Mouse (Mus musculus) Patski (cell line): Measurements from ENCODE around the gene Ntmt1. TPM values are rescaled to one million over a fixed set of nuclear protein-coding genes. Genes with fewer than 3 reads are reported as not detected.

Source experiments
- ATAC-seq: fragments of 100-300 bp; one replicate; pipeline ENCODE4 v1.8.0; 2021
- CTCF ChIA-PET: fragments of 350-600 bp; sonication (Branson Sonifier 250); formaldehyde crosslinking; loops from one replicate; lab custom pipeline; 2022; ENCODE audit warnings: inconsistent platforms; lab: Charles Lee
- POLR2A ChIA-PET: fragments of 350-600 bp; sonication (Branson Sonifier 250); formaldehyde crosslinking; loops from one replicate; lab custom pipeline; 2022; ENCODE audit warnings: antibody characterized with exemption, inconsistent platforms; lab: Charles Lee
- DNase-seq: peaks from one replicate; pipeline ENCODE4 v3.0.0-alpha.2; 2011; ENCODE audit warnings: low read depth, low spot score
- H3K27me3 ChIP-seq: fragments of 371-371 bp; one replicate; pipeline ENCODE4 v1.5.1; 2021
- CTCF ChIP-seq: fragments of 100-300 bp; IDR thresholded peaks from one replicate; pipeline ENCODE4 v1.5.1; 2021
- in situ Hi-C: fragments of 300-500 bp; cut with MboI; formaldehyde crosslinking; loops from 3 replicates; pipeline ENCODE4 v1.11.1; 2018; ENCODE audit warnings: low pct_unique_long_range_greater_than_20kb, mixed read lengths
- polyA plus RNA-seq: library from polyadenylated mRNA; unstranded; gene quantifications from one replicate; pipeline ENCODE4 v1.2.3, GENCODE M21; 2021

The Ntmt1 gene
- polyA plus RNA-seq, 1 experiment from 2014 or later: 52.7 TPM

GRCm38 (mm10) chr2:30769187-30769586, 38.4 kb upstream of the Ntmt1 start:
- TF ChIP-seq CTCF: no peak
- ChIA-PET POLR2A (interaction anchor here (1.0 to 1.3 kb wide), 2 partner anchors 9 to 50 kb away, joined by 3 to 4 read pairs; no protein-coding TSS in a partner anchor), CTCF (interaction anchor here (1.0 kb wide), 1 partner anchor 38 kb away, joined by 3 read pairs; the partner anchor contains the start of gene Ntmt1)
- H3K27me3 ChIP-seq: no peaks in the 10 kb centered on the region
- no peak for ATAC-seq
- no peak for DNase-seq
- in situ Hi-C loops: no loop called here

- no peak for DNase-seq
- CTCF ChIA-PET: no interaction called here
Measured at GRCm38 (mm10) chr2:30771368-30771805, 36.2 kb upstream of the Ntmt1 start.

GRCm38 (mm10) chr2:30771806-30772460, 35.7 kb upstream of the Ntmt1 start:
- no peak for DNase-seq
- CTCF ChIA-PET: no interaction called here
- ATAC-seq: no peak
- in situ Hi-C loops: no loop called here
- H3K27me3 ChIP-seq: no peaks in the 10 kb centered on the region
- POLR2A ChIA-PET: interaction anchor here (2.4 kb wide), 1 partner anchor 55 kb away, joined by 9 read pairs; no protein-coding TSS in a partner anchor
- no peak for TF ChIP-seq CTCF

More at GRCm38 (mm10) chr2:30771368-30771805, 36.2 kb upstream of the Ntmt1 start:
- ATAC-seq: no peak
- no peak for TF ChIP-seq CTCF
- H3K27me3 ChIP-seq: no peaks in the 10 kb centered on the region
- POLR2A ChIA-PET: no interaction called here
- in situ Hi-C loops: no loop called here

- no peak for ATAC-seq
- in situ Hi-C loops: no loop called here
- TF ChIP-seq CTCF: no peak
- DNase-seq: no peak
- ChIA-PET POLR2A (interaction anchor here (2.4 kb wide), 1 partner anchor 56 kb away, joined by 9 read pairs; no protein-coding TSS in a partner anchor), CTCF (interaction anchor here (1.5 kb wide), 1 partner anchor 18 kb away, joined by 3 read pairs; no protein-coding TSS in a partner anchor)
- H3K27me3 ChIP-seq: no peaks in the 10 kb centered on the region
Measured at GRCm38 (mm10) chr2:30772581-30773312, 34.9 kb upstream of the Ntmt1 start.

GRCm38 (mm10) chr2:30773313-30774005, 34.2 kb upstream of the Ntmt1 start:
- POLR2A ChIA-PET: interaction anchor here (2.4 kb wide), 1 partner anchor 57 kb away, joined by 9 read pairs; no protein-coding TSS in a partner anchor
- in situ Hi-C loops: no loop called here

GRCm38 (mm10) chr2:30775955-30776354, 31.7 kb upstream of the Ntmt1 start:
- no peak for ATAC-seq

More at GRCm38 (mm10) chr2:30773313-30774005, 34.2 kb upstream of the Ntmt1 start:
- H3K27me3 ChIP-seq: no peaks in the 10 kb centered on the region
- DNase-seq: no peak
- CTCF ChIA-PET: interaction anchor here (1.5 kb wide), 1 partner anchor 17 kb away, joined by 3 read pairs; no protein-coding TSS in a partner anchor
- no peak for ATAC-seq
- TF ChIP-seq CTCF: no peak

GRCm38 (mm10) chr2:30777266-30777665, 30.4 kb upstream of the Ntmt1 start:
- ChIA-PET CTCF (no interaction called here), POLR2A (interaction anchor here (0.5 to 1.0 kb wide), 3 partner anchors 12 to 308 kb away, joined by 3 to 4 read pairs (median 3); no protein-coding TSS in a partner anchor)
- TF ChIP-seq CTCF: no peak
- no peak for ATAC-seq
- H3K27me3 ChIP-seq: no peaks in the 10 kb centered on the region
- in situ Hi-C loops: no loop called here
- DNase-seq: no peak

More at GRCm38 (mm10) chr2:30775955-30776354, 31.7 kb upstream of the Ntmt1 start:
- in situ Hi-C loops: no loop called here
- DNase-seq: no peak
- TF ChIP-seq CTCF: no peak
- no peaks in the 10 kb centered on the region for H3K27me3 ChIP-seq
- ChIA-PET POLR2A (no interaction called here), CTCF (interaction anchor here (1.2 kb wide), 1 partner anchor 15 kb away, joined by 3 read pairs; no protein-coding TSS in a partner anchor)

- no peak for TF ChIP-seq CTCF
- POLR2A ChIA-PET: interaction anchor here (1.0 to 1.2 kb wide), 2 partner anchors 13 to 35 kb away, joined by 3 to 5 read pairs; no protein-coding TSS in a partner anchor
- CTCF ChIA-PET: no interaction called here
- ATAC-seq (no peak), DNase-seq (no peak)
- no peaks in the 10 kb centered on the region for H3K27me3 ChIP-seq
- in situ Hi-C loops: no loop called here
Measured at GRCm38 (mm10) chr2:30778235-30778634, 29.4 kb upstream of the Ntmt1 start.

- no peak for TF ChIP-seq CTCF
- ChIA-PET POLR2A (interaction anchor here (1.2 to 1.4 kb wide), 2 partner anchors 15 to 36 kb away, joined by 3 to 5 read pairs; no protein-coding TSS in a partner anchor), CTCF (no interaction called here)
- in situ Hi-C loops: no loop called here
- H3K27me3 ChIP-seq: no peaks in the 10 kb centered on the region
- ATAC-seq: peak; percentile 33
- peak; percentile 73 for DNase-seq
Measured at GRCm38 (mm10) chr2:30779241-30779640, 28.4 kb upstream of the Ntmt1 start.
